Mouse (Mus musculus): ENCODE data around the gene Efemp2. TPM values are rescaled to one million over a fixed set of nuclear protein-coding genes. Genes with fewer than 3 reads are reported as not detected.

Gene Efemp2
- polyA plus RNA-seq (2012; fragmentation: generic; extraction: Trizol): 177 TPM
- long read RNA-seq, experiment 1, transcript Efemp2-201 (10 exons, 1,781 nt): minor isoform, 32 of 137 reads
- long read RNA-seq, experiment 1, transcript Efemp2-204 (11 exons, 1,557 nt): major isoform, 81 of 137 reads
- long read RNA-seq, experiment 1, partial matches to known transcripts: 13 of 137 reads
- long read RNA-seq, experiment 1, other reads (novel, unspliced or antisense): 9 of 137 reads
- long read RNA-seq, experiment 2, transcript Efemp2-201 (10 exons, 1,781 nt): minor isoform, 145 of 609 reads
- long read RNA-seq, experiment 2, transcript Efemp2-215 (11 exons, 2,215 nt): minor isoform, 14 of 609 reads
- long read RNA-seq, experiment 2, transcript Efemp2-204 (11 exons, 1,557 nt): major isoform, 315 of 609 reads
- long read RNA-seq, experiment 2, partial matches to known transcripts: 36 of 609 reads
- long read RNA-seq, experiment 2, other reads (novel, unspliced or antisense): 94 of 609 reads

DNA sequence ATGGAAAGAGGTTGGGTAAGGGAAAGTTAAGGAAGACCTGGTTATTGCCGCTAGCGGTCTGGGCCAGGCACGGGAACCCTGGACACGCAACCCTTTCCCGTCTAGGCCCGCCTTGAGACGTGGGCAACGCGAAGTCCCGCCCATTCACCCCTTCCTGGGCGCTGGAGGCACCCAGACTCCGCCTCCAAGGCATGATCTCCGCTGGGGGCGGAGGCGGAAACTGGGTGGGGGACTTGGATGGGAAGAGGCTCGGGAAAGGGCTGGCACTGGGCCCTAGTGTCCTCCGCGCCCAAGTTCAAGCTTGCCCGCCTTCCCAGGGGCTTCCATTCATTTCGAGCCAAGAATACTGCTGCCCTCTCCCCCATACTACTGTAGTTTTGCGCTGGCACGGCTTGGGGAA is at the start of gene Efemp2:
Efemp2 (plus strand) TSS at position 235 of the 400 bp plus-strand sequence.
- peaks cover 45% of the 10 kb centered on the region for H3K79me2 ChIP-seq (ENCODE audit: control insufficient read depth, insufficient read depth)
- H3K27me3 ChIP-seq (ENCODE audit: control insufficient read depth, insufficient read depth, insufficient read length): no peaks in the 10 kb centered on the region
- H3K79me3 ChIP-seq (ENCODE audit: low read depth): peaks cover 25% of the 10 kb centered on the region
- peak within 1 kb of the TSS; percentile 78 for H3ac ChIP-seq (ENCODE audit: control insufficient read depth, insufficient read length, low read depth)
- H3K36me3 ChIP-seq (ENCODE audit: control insufficient read depth, insufficient read depth): peaks cover 26% of the 10 kb centered on the region
- no peak for TF ChIP-seq MYOD1 (IDR thresholded peaks at IDR 0.05; ENCODE audit: control insufficient read depth, insufficient read length, low read depth)
- peak; percentile 69 for TF ChIP-seq MAX (IDR thresholded peaks at IDR 0.05)
- H3K4me3 ChIP-seq (ENCODE audit: insufficient read depth, poor library complexity, severe bottlenecking): peak within 1 kb of the TSS; percentile 75

DNA sequence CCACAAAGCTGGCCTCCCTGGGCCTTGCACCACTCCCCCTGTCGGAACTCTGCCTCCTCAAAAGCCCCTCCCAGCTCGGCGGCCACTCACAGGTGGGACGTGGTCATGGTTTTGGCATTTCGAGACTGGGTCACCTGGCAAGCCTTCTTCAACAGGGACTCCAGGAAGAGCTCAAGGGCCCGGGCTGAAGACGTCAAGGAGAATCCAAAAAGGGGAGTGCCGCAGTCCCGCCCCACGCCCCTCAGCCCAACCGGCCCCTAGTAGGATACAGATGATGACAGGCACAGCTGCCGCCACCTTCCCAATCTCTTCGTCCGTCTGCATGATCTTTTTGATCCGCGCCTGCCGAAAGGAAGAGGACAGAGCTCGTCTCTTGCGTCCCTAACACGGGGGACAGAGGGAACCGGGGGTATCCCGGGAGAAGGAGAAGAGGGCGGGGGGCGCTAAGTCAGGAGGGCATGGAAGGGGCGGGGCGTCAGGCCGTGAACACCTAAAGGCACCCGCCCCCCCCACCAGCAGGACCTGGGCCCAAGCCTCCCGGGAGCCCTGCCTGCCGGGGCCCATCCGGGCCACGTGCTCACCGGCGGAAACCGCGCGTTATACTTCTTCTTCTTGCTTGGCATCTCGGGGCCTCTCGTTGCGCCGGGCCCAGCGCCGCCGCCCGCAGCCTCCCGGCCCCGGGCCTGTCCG is 49.5 kb upstream of the Efemp2 start:
- no peak for TF ChIP-seq CTCF (IDR thresholded peaks at IDR 0.05; ENCODE audit: control insufficient read depth, insufficient read depth, insufficient read length)
- TF ChIP-seq MYOG (IDR thresholded peaks at IDR 0.05; ENCODE audit: control insufficient read depth, extremely low read depth, insufficient read length): no peak
- no peak for TF ChIP-seq CEBPB (IDR thresholded peaks at IDR 0.05; ENCODE audit: low read depth)
- TF ChIP-seq MYOD1 (IDR thresholded peaks at IDR 0.05; ENCODE audit: control insufficient read depth, insufficient read length, low read depth): no peak
- TF ChIP-seq USF1 (IDR thresholded peaks at IDR 0.05; ENCODE audit: low read depth): no peak
- TF ChIP-seq FOSL1 (IDR thresholded peaks at IDR 0.05; ENCODE audit: insufficient read depth, low read length, poor library complexity, severe bottlenecking): no peak
- TF ChIP-seq MAX (IDR thresholded peaks at IDR 0.05): no peak
- peaks cover 36% of the 10 kb centered on the region for H3K79me3 ChIP-seq (ENCODE audit: low read depth)
- peaks cover 68% of the 10 kb centered on the region for H3K79me2 ChIP-seq (ENCODE audit: control insufficient read depth, insufficient read depth)
- H3K36me3 ChIP-seq (ENCODE audit: control insufficient read depth, insufficient read depth): peaks cover 47% of the 10 kb centered on the region
- peak overlapping the region; percentile 94 for H3ac ChIP-seq (ENCODE audit: control insufficient read depth, insufficient read length, low read depth)
- no peaks in the 10 kb centered on the region for H3K27me3 ChIP-seq (ENCODE audit: control insufficient read depth, insufficient read depth, insufficient read length)
- peak overlapping the region; percentile 76 for H3K4me3 ChIP-seq (ENCODE audit: insufficient read depth, poor library complexity, severe bottlenecking)

- Histone ChIP-seq H3K4me3 (ENCODE audit: insufficient read depth, poor library complexity, severe bottlenecking) (peak within 1 kb of the TSS; percentile 95), H3K36me3 (ENCODE audit: control insufficient read depth, insufficient read depth) (peaks cover 47% of the 10 kb centered on the region), H3K79me2 (ENCODE audit: control insufficient read depth, insufficient read depth) (peaks cover 68% of the 10 kb centered on the region), H3K79me3 (ENCODE audit: low read depth) (peaks cover 36% of the 10 kb centered on the region), H3K27me3 (ENCODE audit: control insufficient read depth, insufficient read depth, insufficient read length) (no peaks in the 10 kb centered on the region), H3ac (ENCODE audit: control insufficient read depth, insufficient read length, low read depth) (peak within 1 kb of the TSS; percentile 94)
- no peak for TF ChIP-seq CEBPB (IDR thresholded peaks at IDR 0.05; ENCODE audit: low read depth)
- TF ChIP-seq MAX (IDR thresholded peaks at IDR 0.05): no peak
- no peak for TF ChIP-seq MYOD1 (IDR thresholded peaks at IDR 0.05; ENCODE audit: control insufficient read depth, insufficient read length, low read depth)
- TF ChIP-seq FOSL1 (IDR thresholded peaks at IDR 0.05; ENCODE audit: insufficient read depth, low read length, poor library complexity, severe bottlenecking): no peak
- no peak for TF ChIP-seq MYOG (IDR thresholded peaks at IDR 0.05; ENCODE audit: control insufficient read depth, extremely low read depth, insufficient read length)
- no peak for TF ChIP-seq USF1 (IDR thresholded peaks at IDR 0.05; ENCODE audit: low read depth)
- TF ChIP-seq CTCF (IDR thresholded peaks at IDR 0.05; ENCODE audit: control insufficient read depth, insufficient read depth, insufficient read length): no peak
Measured at GRCm38 (mm10) chr19:5424782-5425741, 48.7 kb upstream of the Efemp2 start, which contains the start of the genes Drap1 and AI837181. TSS of gene Drap1 (minus strand) at chr19:5424979. TSS of gene AI837181 (plus strand) at chr19:5425144.

- peaks cover 39% of the 10 kb centered on the region for H3K36me3 ChIP-seq (ENCODE audit: control insufficient read depth, insufficient read depth)
- peaks cover 68% of the 10 kb centered on the region for H3K79me2 ChIP-seq (ENCODE audit: control insufficient read depth, insufficient read depth)
- H3ac ChIP-seq (ENCODE audit: control insufficient read depth, insufficient read length, low read depth): peak overlapping the region; percentile 67
- TF ChIP-seq MYOD1 (IDR thresholded peaks at IDR 0.05; ENCODE audit: control insufficient read depth, insufficient read length, low read depth) (no peak), USF1 (IDR thresholded peaks at IDR 0.05; ENCODE audit: low read depth) (no peak), CTCF (IDR thresholded peaks at IDR 0.05; ENCODE audit: control insufficient read depth, insufficient read depth, insufficient read length) (no peak), CEBPB (IDR thresholded peaks at IDR 0.05; ENCODE audit: low read depth) (no peak), MYOG (IDR thresholded peaks at IDR 0.05; ENCODE audit: control insufficient read depth, extremely low read depth, insufficient read length) (no peak), FOSL1 (IDR thresholded peaks at IDR 0.05; ENCODE audit: insufficient read depth, low read length, poor library complexity, severe bottlenecking) (no peak), MAX (IDR thresholded peaks at IDR 0.05) (no peak)
- H3K4me3 ChIP-seq (ENCODE audit: insufficient read depth, poor library complexity, severe bottlenecking): peak overlapping the region; percentile 95
- peaks cover 36% of the 10 kb centered on the region for H3K79me3 ChIP-seq (ENCODE audit: low read depth)
- no peaks in the 10 kb centered on the region for H3K27me3 ChIP-seq (ENCODE audit: control insufficient read depth, insufficient read depth, insufficient read length)
Measured at GRCm38 (mm10) chr19:5425906-5426565, 47.7 kb upstream of the Efemp2 start.

Data from C2C12 (cell line).